Mouse (Mus musculus): ENCODE data around the gene Arhgap29. TPM values are rescaled to one million over a fixed set of nuclear protein-coding genes. Genes with fewer than 3 reads are reported as not detected.

Arhgap29 gene
- under 1 TPM; 0.28 to 0.69 TPM for polyA plus RNA-seq (2017; shearing (Covaris generic))

- no peak for ATAC-seq
Observed at GRCm38 (mm10) chr3:121952041-121952591, at the start of gene Arhgap29. Gene Arhgap29 (plus strand): TSS chr3:121952541.

- no peak for ATAC-seq
Observed at GRCm38 (mm10) chr3:121902729-121903128, 49.6 kb upstream of the Arhgap29 start.

- no peak for ATAC-seq
Observed at GRCm38 (mm10) chr3:121903286-121903685, 49.1 kb upstream of the Arhgap29 start.

GRCm38 (mm10) chr3:121903695-121904094 lies 48.6 kb upstream of the Arhgap29 start:
- no peak for ATAC-seq

GRCm38 (mm10) chr3:121904476-121904875 lies 47.9 kb upstream of the Arhgap29 start:
- no peak for ATAC-seq

- no peak for ATAC-seq
Observed at GRCm38 (mm10) chr3:121906623-121907022, 45.7 kb upstream of the Arhgap29 start.

- ATAC-seq = no peak
Observed at GRCm38 (mm10) chr3:121909155-121909554, 43.2 kb upstream of the Arhgap29 start.

- no peak for ATAC-seq
Observed at GRCm38 (mm10) chr3:121913476-121913875, 38.9 kb upstream of the Arhgap29 start.

GRCm38 (mm10) chr3:121914459-121915185 lies 37.7 kb upstream of the Arhgap29 start:
- no peak for ATAC-seq

GRCm38 (mm10) chr3:121915191-121915590 lies 37.1 kb upstream of the Arhgap29 start:
- ATAC-seq = no peak

- ATAC-seq = no peak
Observed at GRCm38 (mm10) chr3:121916802-121917532, 35.4 kb upstream of the Arhgap29 start.

- ATAC-seq = no peak
Observed at GRCm38 (mm10) chr3:121917658-121918057, 34.7 kb upstream of the Arhgap29 start.

- no peak for ATAC-seq
Observed at GRCm38 (mm10) chr3:121919961-121920360, 32.4 kb upstream of the Arhgap29 start.

GRCm38 (mm10) chr3:121920769-121921168 lies 31.6 kb upstream of the Arhgap29 start:
- ATAC-seq = no peak

GRCm38 (mm10) chr3:121924768-121925486 lies 27.4 kb upstream of the Arhgap29 start:
- no peak for ATAC-seq

- no peak for ATAC-seq
Observed at GRCm38 (mm10) chr3:121927601-121928000, 24.7 kb upstream of the Arhgap29 start.

GRCm38 (mm10) chr3:121932815-121933214 lies 19.5 kb upstream of the Arhgap29 start:
- no peak for ATAC-seq

GRCm38 (mm10) chr3:121936241-121936640 lies 16.1 kb upstream of the Arhgap29 start:
- ATAC-seq = no peak

- no peak for ATAC-seq
Observed at GRCm38 (mm10) chr3:121937036-121937435, 15.3 kb upstream of the Arhgap29 start.

- no peak for ATAC-seq
Observed at GRCm38 (mm10) chr3:121939658-121940057, 12.7 kb upstream of the Arhgap29 start.

- ATAC-seq = no peak
Observed at GRCm38 (mm10) chr3:121940094-121940889, 12.0 kb upstream of the Arhgap29 start.

GRCm38 (mm10) chr3:121941204-121941745 lies 11.1 kb upstream of the Arhgap29 start:
- no peak for ATAC-seq

Data from activated CD4-positive, CD25-positive, alpha-beta regulatory T cell, adult 4 months (primary cell).